Comparison of ENCODE assay signal across 20 mouse cellular contexts in genomic region chr12:58569056-58569455, GRCm38 (mm10).
"Had no signal": no experiment of that assay in that cellular context is flagged by ENCODE, and none has a peak within 500 bp of the region (broad histone marks: within the 10 kb centered on the region; RNA-seq: fewer than 3 reads in every experiment).

No protein-coding gene starts in this region.

- H3K27ac ChIP-seq: midbrain, embryonic 10.5 days; midbrain, embryonic 12.5 days; neural tube, embryonic 13.5 days; neural tube, embryonic 15.5 days; stomach, embryonic 15.5 days; stomach, postnatal 0 days had no signal

- DNase-seq: lung, adult 18-20 months; lung, embryonic 14.5 days; lung, postnatal 10 days; lung, postnatal 4 days; midbrain, embryonic 14.5 days; retina, postnatal 1 day; right cerebral cortex, adult 18-20 months; right cerebral cortex, postnatal 25 days; right cerebral cortex, postnatal 4 days; thymus, adult 2 months; thymus, postnatal 25 days; thymus, postnatal 4 days had no signal

- H3K4me3 ChIP-seq: midbrain, embryonic 10.5 days; midbrain, embryonic 12.5 days; myocyte; neural tube, embryonic 13.5 days; neural tube, embryonic 15.5 days; stomach, embryonic 15.5 days had no signal

- H3K36me3 ChIP-seq: midbrain, embryonic 10.5 days; midbrain, embryonic 12.5 days; neural tube, embryonic 13.5 days; neural tube, embryonic 15.5 days; stomach, embryonic 15.5 days had no signal

- H3K9me3 ChIP-seq: midbrain, embryonic 10.5 days; midbrain, embryonic 12.5 days; neural tube, embryonic 13.5 days; neural tube, embryonic 15.5 days; stomach, embryonic 15.5 days had no signal

- H3K4me2 ChIP-seq: lung, embryonic 14.5 days; midbrain, embryonic 12.5 days; neural tube, embryonic 13.5 days; neural tube, embryonic 15.5 days; stomach, embryonic 15.5 days had no signal

- ATAC-seq: midbrain, embryonic 16.5 days had no signal

- H3K9ac ChIP-seq: lung, embryonic 14.5 days; midbrain, embryonic 12.5 days; neural tube, embryonic 13.5 days; neural tube, embryonic 15.5 days; stomach, embryonic 15.5 days had no signal

- H3K4me1 ChIP-seq: midbrain, embryonic 10.5 days; midbrain, embryonic 12.5 days; neural tube, embryonic 13.5 days; neural tube, embryonic 15.5 days; stomach, embryonic 15.5 days had no signal

- H3K27me3 ChIP-seq: midbrain, embryonic 12.5 days; neural tube, embryonic 13.5 days; neural tube, embryonic 15.5 days; stomach, embryonic 15.5 days had no signal
